Mouse (Mus musculus) heart, embryonic 16.5 days (tissue): ENCODE data around the gene Corin. TPM values are rescaled to one million over a fixed set of nuclear protein-coding genes. Genes with fewer than 3 reads are reported as not detected.

Experiments
- ATAC-seq: fragments of 200-750 bp; cut with Nextera tagmentation; replicated peaks from 2 replicates; pipeline ENCODE4 v1.8.0; 2017; ENCODE audit warnings: moderate number of reproducible peaks; ENCODE audit not compliant: insufficient read depth, low FRiP score; ENCODE audit errors: extremely low read depth
- H3K27ac ChIP-seq: fragments of 300-500 bp; sonication (generic); 2 replicates; pipeline ENCODE4 v1.5.1; 2014; ENCODE audit warnings: mild to moderate bottlenecking, low read length, control low read depth, moderate library complexity
- H3K27me3 ChIP-seq: fragments of 300-500 bp; sonication (generic); 2 replicates; pipeline ENCODE4 v1.6.1; 2014; ENCODE audit warnings: low read length, mixed read lengths; ENCODE audit not compliant: control insufficient read depth, insufficient read depth
- H3K36me3 ChIP-seq: fragments of 300-500 bp; sonication (generic); 2 replicates; pipeline ENCODE4 v1.6.1; 2014; ENCODE audit not compliant: control insufficient read depth, insufficient read depth
- H3K4me1 ChIP-seq: fragments of 300-500 bp; sonication (generic); 2 replicates; pipeline ENCODE4 v1.6.1; 2014; ENCODE audit warnings: low read length, mixed read lengths; ENCODE audit not compliant: control insufficient read depth, insufficient read depth
- H3K4me2 ChIP-seq: fragments of 300-500 bp; sonication (generic); 2 replicates; pipeline ENCODE4 v1.6.1; 2014; ENCODE audit warnings: low read depth, mild to moderate bottlenecking, control low read depth, low read length
- H3K4me3 ChIP-seq: fragments of 300-500 bp; sonication (generic); 2 replicates; pipeline ENCODE4 v1.5.1; 2014; ENCODE audit warnings: mild to moderate bottlenecking, control low read depth, low read length
- H3K9ac ChIP-seq: fragments of 300-500 bp; sonication (generic); 2 replicates; pipeline ENCODE4 v1.6.1; 2014; ENCODE audit warnings: low read length, control low read depth
- H3K9me3 ChIP-seq: fragments of 300-500 bp; sonication (generic); replicated peaks from 2 replicates; pipeline ENCODE4 v1.6.1; 2016; ENCODE audit warnings: low read length; ENCODE audit not compliant: control insufficient read depth
- WGBS: fragments of 180-500 bp; shearing (Covaris S2); extraction: QIAGEN DNeasy Blood & Tissue Kit; methylation state at CpG from one replicate; pipeline ENCODE4 v1.1.7; 2014; 5-methylcytosine and 5-hydroxymethylcytosine counted together
- polyA plus RNA-seq: library from polyadenylated mRNA; unstranded; fragments of >200 nt; fragmentation: Nextera tagmentation; extraction: Ambion mirVana; gene quantifications from 2 replicates; pipeline ENCODE4 v1.2.1, GENCODE M21; 2015

Gene Corin
- polyA plus RNA-seq, 1 experiment from 2014 or later = 53.0 TPM

DNA sequence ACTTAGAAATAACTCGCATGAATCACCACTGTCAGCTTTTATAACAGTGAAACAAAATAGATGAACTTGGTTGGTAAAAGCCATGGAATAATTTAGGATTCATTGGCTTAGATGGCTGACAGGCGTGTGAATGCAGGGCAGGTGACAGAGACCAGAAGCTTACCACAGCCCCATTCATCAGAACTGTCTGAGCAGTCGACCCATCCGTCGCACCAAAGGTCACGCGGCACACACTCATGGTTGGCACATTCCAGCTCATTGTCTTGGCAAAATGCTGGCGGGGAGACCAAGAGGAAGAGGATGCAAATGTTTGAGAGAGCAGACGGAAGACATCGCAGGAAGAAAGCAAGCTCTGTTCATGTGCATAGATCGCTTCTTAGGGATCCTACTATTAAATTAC is 173.6 kb downstream of the Corin start:
- H3K4me3 ChIP-seq = no peak overlapping the region
- ATAC-seq = no peak
- no peak overlapping the region for H3K27ac ChIP-seq
- 72% methylated on average over 11 of the region's 11 CpGs for WGBS
- no peaks in the 10 kb centered on the region for H3K9me3 ChIP-seq
- H3K4me2 ChIP-seq = no peak overlapping the region
- H3K36me3 ChIP-seq = peaks cover 5% of the 10 kb centered on the region
- no peaks in the 10 kb centered on the region for H3K4me1 ChIP-seq
- no peak overlapping the region for H3K9ac ChIP-seq
- no peaks in the 10 kb centered on the region for H3K27me3 ChIP-seq

DNA sequence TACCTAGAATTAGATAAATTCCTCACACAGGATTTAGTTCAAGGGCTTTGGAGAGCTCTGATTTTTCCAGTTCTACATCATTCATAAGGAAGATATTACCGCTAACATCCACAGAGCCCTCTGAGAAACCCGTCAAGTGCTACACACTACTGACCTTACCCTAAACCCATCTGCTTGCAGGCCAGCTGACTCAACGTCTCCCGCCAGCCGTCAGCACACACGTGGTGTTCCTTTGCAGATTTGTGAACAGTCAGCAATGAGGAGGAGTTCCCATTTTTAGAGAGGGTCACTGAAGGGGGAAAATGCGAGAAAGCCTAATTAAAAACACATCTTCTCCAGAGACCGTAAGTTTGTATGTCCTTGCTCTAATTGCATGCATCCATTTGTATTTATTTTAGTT is 174.8 kb downstream of the Corin start:
- H3K27ac ChIP-seq = no peak overlapping the region
- H3K4me3 ChIP-seq = no peak overlapping the region
- H3K4me2 ChIP-seq = no peak overlapping the region
- H3K9me3 ChIP-seq = no peaks in the 10 kb centered on the region
- H3K9ac ChIP-seq = no peak overlapping the region
- WGBS = 52% methylated on average over 8 of the region's 8 CpGs
- no peaks in the 10 kb centered on the region for H3K27me3 ChIP-seq
- ATAC-seq = no peak
- no peaks in the 10 kb centered on the region for H3K4me1 ChIP-seq
- H3K36me3 ChIP-seq = peaks cover 6% of the 10 kb centered on the region

DNA sequence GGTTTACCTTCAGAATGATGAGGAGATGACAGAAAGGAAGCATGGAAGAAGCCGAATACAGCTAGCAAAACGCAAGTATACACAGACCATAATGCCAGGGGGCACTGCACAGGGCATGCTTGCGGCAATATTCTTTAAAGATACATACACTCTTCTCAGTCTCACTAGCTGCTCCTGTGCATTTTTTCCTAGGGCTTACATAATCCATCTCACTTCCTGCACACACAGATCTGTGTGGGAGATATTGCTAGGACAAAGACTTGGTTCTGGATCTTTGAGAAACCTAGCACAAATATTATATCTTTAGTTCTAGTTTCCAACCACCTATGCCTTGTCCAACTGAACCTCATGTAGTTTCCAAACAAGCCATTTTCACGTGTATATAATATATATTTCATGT is 189.0 kb downstream of the Corin start:
- Histone ChIP-seq H3K4me1 (no peaks in the 10 kb centered on the region), H3K9ac (no peak overlapping the region), H3K9me3 (no peaks in the 10 kb centered on the region), H3K4me3 (no peak overlapping the region), H3K27me3 (no peaks in the 10 kb centered on the region), H3K4me2 (no peak overlapping the region), H3K27ac (no peak overlapping the region), H3K36me3 (peaks cover 3% of the 10 kb centered on the region)
- ATAC-seq = no peak
- 77% methylated on average over 4 of the region's 4 CpGs for WGBS

DNA sequence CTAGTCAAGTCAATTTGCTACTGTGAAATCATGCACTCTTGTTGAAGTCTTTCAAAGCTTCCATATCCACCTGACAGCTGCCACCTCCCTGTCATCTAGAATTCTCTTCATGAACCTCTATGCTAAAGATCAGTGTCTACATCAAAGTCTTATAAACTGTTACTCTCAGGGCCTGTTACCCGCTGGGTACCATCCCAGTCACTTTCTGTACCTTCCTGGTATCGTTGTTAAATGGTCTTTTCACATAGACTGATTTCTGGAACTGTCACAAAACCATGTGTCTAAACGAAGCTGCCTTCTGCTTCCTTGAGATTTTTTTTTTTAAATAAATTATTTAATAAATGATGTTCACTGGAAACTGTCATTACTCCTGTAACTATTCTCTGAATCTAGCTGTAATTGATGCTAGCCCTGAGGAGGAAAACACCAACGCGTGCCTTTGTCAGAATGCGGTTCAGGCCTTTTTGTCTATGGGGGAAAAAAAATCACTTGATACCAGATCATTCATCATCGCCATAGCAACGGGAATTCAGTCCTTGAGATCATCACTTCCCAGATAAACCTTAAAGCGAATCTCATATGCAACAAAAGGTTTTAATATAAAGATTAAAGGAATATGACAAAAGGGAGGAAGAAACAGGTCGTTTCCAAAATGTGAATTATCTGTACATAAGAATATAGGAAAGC is 205.7 kb downstream of the Corin start:
- Histone ChIP-seq H3K27me3 (no peaks in the 10 kb centered on the region), H3K36me3 (peaks cover 19% of the 10 kb centered on the region), H3K4me1 (no peaks in the 10 kb centered on the region), H3K9ac (no peak overlapping the region), H3K4me3 (no peak overlapping the region), H3K9me3 (no peaks in the 10 kb centered on the region), H3K4me2 (no peak overlapping the region), H3K27ac (no peak overlapping the region)
- 85% methylated on average over 10 of the region's 10 CpGs for WGBS
- no peak for ATAC-seq

DNA sequence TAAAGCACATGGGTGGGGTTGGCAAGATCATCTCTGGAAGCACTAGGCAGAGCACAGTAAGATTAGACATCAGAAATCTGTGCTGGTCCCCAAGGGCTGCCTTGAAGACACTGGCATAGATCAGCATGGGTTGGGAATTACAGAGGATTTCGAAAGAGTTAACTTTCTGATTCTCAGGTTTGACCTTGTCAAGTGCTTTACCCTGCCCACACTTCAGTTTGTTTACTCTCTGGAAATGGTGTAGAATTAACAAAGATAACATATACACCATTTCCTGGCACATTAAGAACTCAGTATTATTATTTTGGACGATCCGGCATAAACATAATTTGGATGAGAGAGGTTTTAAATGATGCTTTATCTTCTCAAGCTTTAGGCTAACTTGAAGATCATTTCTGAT is 219.2 kb downstream of the Corin start:
- no peak overlapping the region for H3K9ac ChIP-seq
- no peaks in the 10 kb centered on the region for H3K9me3 ChIP-seq

DNA sequence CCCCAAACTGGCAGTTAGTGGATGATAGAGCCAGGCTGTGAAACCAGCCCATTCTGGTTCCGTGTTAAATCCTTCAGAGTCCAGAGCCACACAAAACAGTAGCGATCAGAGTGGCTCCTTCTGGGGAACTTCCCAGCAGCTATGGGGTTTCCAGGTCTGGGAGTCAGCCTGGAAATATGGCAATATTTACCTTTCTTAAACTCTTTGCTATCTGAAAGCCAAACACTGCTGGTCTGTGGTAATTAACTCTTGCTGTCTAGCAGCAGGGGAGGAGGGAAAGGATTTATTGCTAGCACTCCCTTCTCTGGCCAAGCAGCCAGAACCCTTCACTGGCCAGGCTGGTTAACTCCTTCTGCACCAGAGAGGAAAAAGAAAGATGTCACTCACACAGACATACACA is 221.4 kb downstream of the Corin start:
- Histone ChIP-seq H3K27me3 (no peaks in the 10 kb centered on the region), H3K27ac (no peak overlapping the region), H3K4me2 (no peak overlapping the region), H3K9ac (no peak overlapping the region), H3K4me1 (no peaks in the 10 kb centered on the region), H3K9me3 (no peaks in the 10 kb centered on the region), H3K36me3 (peaks cover 16% of the 10 kb centered on the region), H3K4me3 (no peak overlapping the region)
- 47% methylated on average over 2 of the region's 2 CpGs for whole genome bisulfite sequencing
- ATAC-seq = no peak

More for the DNA sequence above, 219.2 kb downstream of the Corin start:
- no peak for ATAC-seq
- H3K27ac ChIP-seq = no peak overlapping the region
- H3K4me3 ChIP-seq = no peak overlapping the region
- no peaks in the 10 kb centered on the region for H3K4me1 ChIP-seq
- peaks cover 28% of the 10 kb centered on the region for H3K36me3 ChIP-seq
- H3K4me2 ChIP-seq = no peak overlapping the region
- 69% methylated on average over 3 of the region's 3 CpGs for WGBS
- no peaks in the 10 kb centered on the region for H3K27me3 ChIP-seq

DNA sequence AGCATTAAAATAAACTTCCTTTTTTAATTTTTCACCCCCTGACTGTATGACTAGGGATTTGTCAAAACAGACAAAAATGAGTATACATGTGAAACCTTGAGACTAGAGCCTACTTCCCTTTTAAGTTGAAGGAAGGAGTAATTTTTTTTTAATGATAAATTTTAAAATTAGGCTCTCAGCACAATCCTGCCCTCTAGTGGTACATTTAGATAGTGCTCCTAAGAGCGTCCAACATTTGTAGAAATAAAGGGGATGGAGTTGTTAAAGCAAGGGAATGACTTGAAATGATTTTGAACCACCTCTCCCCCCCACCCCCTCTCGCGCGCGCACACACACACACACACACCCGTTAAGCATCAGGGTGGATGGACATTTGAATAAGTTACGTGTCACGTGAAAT is 234.6 kb downstream of the Corin start:
- WGBS = 48% methylated on average over 8 of the region's 8 CpGs
- Histone ChIP-seq H3K27me3 (no peaks in the 10 kb centered on the region), H3K9ac (no peak overlapping the region), H3K27ac (no peak overlapping the region), H3K4me1 (no peaks in the 10 kb centered on the region), H3K4me3 (no peak overlapping the region), H3K9me3 (no peaks in the 10 kb centered on the region), H3K36me3 (peaks cover 5% of the 10 kb centered on the region), H3K4me2 (no peak overlapping the region)
- ATAC-seq = no peak

DNA sequence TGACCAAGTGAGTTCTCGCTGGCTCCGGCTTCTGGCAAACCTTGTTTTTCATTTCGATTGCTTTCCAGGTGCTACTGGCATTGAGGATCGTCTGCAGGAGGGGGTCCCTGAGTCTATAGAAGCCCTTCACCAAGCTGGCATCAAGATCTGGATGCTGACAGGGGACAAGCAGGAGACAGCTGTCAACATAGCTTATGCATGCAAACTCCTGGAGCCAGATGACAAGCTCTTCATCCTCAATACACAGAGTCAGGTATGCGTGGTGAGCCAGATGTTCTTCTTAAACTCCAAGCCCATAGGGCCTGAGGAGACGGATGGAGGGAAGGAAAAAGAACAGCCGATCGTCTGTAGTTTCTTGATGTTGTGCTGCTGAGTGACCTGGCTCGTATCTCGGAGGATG is 235.1 kb downstream of the Corin start:
- Histone ChIP-seq H3K9ac (no peak overlapping the region), H3K9me3 (no peaks in the 10 kb centered on the region), H3K27me3 (no peaks in the 10 kb centered on the region), H3K4me3 (no peak overlapping the region), H3K4me2 (no peak overlapping the region), H3K4me1 (no peaks in the 10 kb centered on the region), H3K27ac (no peak overlapping the region), H3K36me3 (peaks cover 8% of the 10 kb centered on the region)
- no peak for ATAC-seq
- WGBS = 82% methylated on average over 10 of the region's 10 CpGs

DNA sequence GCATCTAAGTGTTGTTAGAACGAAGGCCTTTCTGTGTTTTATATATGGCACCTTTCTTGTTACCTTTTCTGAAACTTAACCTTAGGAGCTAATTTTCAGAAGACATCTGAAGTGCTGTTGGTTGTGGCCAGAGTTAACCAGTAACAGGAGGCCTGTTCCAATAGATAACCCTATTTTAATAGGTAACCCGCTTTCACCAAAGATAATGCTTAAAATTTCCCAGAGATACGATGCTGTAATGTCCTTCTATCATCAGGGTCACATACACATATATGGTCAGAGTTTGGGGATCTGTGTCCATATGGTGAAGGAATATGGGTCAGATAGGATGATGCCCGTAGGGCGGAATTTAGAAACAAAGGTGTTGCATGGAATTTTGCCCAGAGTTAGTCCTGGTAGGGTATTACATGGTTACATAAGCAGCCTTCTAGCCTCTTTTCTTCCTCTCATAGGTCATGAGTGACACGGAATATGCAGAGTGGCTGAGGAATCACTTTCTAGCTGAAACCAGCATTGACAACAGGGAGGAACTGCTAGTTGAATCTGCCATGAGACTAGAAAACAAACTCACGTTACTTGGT is 237.2 kb downstream of the Corin start:
- ATAC-seq = no peak
- Histone ChIP-seq H3K27ac (no peak overlapping the region), H3K27me3 (no peaks in the 10 kb centered on the region), H3K9ac (no peak overlapping the region), H3K36me3 (peaks cover 11% of the 10 kb centered on the region), H3K4me3 (no peak overlapping the region), H3K4me1 (no peaks in the 10 kb centered on the region), H3K9me3 (no peaks in the 10 kb centered on the region), H3K4me2 (no peak overlapping the region)
- 91% methylated on average over 7 of the region's 7 CpGs for WGBS
